Mouse (Mus musculus) intestine, postnatal 0 days (tissue): ENCODE results near the gene Srp68. TPM values are rescaled to one million over a fixed set of nuclear protein-coding genes. Genes with fewer than 3 reads are reported as not detected.
A peak's percentile ranks its signal among the peaks of the same experiment; 100 is the strongest.

Experiments
- ATAC-seq: fragments of 200-750 bp; cut with Nextera tagmentation; 2 replicates; pipeline ENCODE4 v1.8.0; 2017; ENCODE audit warnings: mild to moderate bottlenecking, moderate TSS enrichment, moderate library complexity
- H3K27ac ChIP-seq: fragments of 300-500 bp; sonication (generic); 2 replicates; pipeline ENCODE4 v1.5.1; 2014; ENCODE audit warnings: mild to moderate bottlenecking, low read depth, low read length, moderate library complexity
- H3K27me3 ChIP-seq: fragments of 300-500 bp; sonication (generic); replicated peaks from 2 replicates; pipeline ENCODE4 v1.6.1; 2014; ENCODE audit warnings: low read length, mixed read lengths; ENCODE audit not compliant: control insufficient read depth, insufficient read depth
- H3K36me3 ChIP-seq: fragments of 300-500 bp; sonication (generic); 2 replicates; pipeline ENCODE4 v1.6.1; 2014; ENCODE audit warnings: mild to moderate bottlenecking, moderate library complexity; ENCODE audit not compliant: control insufficient read depth, insufficient read depth
- H3K4me1 ChIP-seq: fragments of 300-500 bp; sonication (generic); replicated peaks from 2 replicates; pipeline ENCODE4 v1.6.1; 2014; ENCODE audit warnings: antibody characterized with exemption, low read length, mixed read lengths; ENCODE audit not compliant: control insufficient read depth, insufficient read depth
- H3K4me2 ChIP-seq: fragments of 300-500 bp; sonication (generic); replicated peaks from 2 replicates; pipeline ENCODE4 v1.6.1; 2014; ENCODE audit warnings: low read depth, mild to moderate bottlenecking, moderate library complexity
- H3K4me3 ChIP-seq: fragments of 300-500 bp; sonication (generic); 2 replicates; pipeline ENCODE4 v1.5.1; 2014; ENCODE audit warnings: low read depth, low read length
- H3K9ac ChIP-seq: fragments of 300-500 bp; sonication (generic); 2 replicates; pipeline ENCODE4 v1.6.1; 2014; ENCODE audit warnings: mild to moderate bottlenecking, low read depth, low read length
- H3K9me3 ChIP-seq: fragments of 300-500 bp; sonication (generic); 2 replicates; pipeline ENCODE4 v1.6.1; 2016; ENCODE audit warnings: mixed run types; ENCODE audit not compliant: control insufficient read depth
- CTCF ChIP-seq: sonication (generic); IDR thresholded peaks from 2 replicates; pipeline ENCODE4 v1.5.1; 2016; ENCODE audit warnings: low read depth, mild to moderate bottlenecking, control low read depth, antibody characterized with exemption, moderate library complexity
- WGBS: fragments of 180-500 bp; shearing (Covaris S2); extraction: QIAGEN DNeasy Blood & Tissue Kit; methylation state at CpG from one replicate; pipeline ENCODE4 v1.1.7; 2014; 5-methylcytosine and 5-hydroxymethylcytosine counted together
- polyA plus RNA-seq: library from polyadenylated mRNA; unstranded; fragments of >200 nt; fragmentation: Nextera tagmentation; extraction: Ambion mirVana; gene quantifications from 2 replicates; pipeline ENCODE4 v1.2.1, GENCODE M21; 2015

The Srp68 gene
- polyA plus RNA-seq, 1 experiment from 2014 or later: 45.2 TPM

DNA sequence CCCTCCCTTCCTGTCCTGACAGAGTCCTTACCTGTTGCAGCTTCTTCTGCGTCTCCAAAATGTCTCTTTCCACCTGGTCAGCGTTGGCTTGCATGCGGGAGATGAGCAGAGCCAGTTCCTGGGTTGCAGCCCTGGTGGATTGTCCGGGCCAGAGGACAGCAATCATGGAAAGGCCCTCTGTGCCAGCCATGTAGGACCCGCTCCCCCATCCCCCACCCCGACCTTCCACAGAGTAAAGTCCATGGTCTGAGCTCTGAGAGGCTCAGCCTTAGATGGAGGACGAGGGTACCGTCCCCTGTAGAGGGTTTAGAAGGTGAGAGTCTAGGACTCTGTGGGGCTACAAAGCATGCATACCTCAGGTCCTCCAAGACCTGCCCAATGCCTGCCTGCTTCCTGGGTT lies 39.1 kb downstream of the Srp68 start:
- Histone ChIP-seq H3K4me3 (no peak overlapping the region), H3K9me3 (no peaks in the 10 kb centered on the region), H3K4me1 (no peaks in the 10 kb centered on the region), H3K27ac (no peak overlapping the region), H3K9ac (no peak overlapping the region), H3K4me2 (no peak overlapping the region), H3K36me3 (no peaks in the 10 kb centered on the region), H3K27me3 (no peaks in the 10 kb centered on the region)
- no peak for ATAC-seq
- no peak for TF ChIP-seq CTCF
- WGBS: 86% methylated on average over 8 of the region's 8 CpGs

DNA sequence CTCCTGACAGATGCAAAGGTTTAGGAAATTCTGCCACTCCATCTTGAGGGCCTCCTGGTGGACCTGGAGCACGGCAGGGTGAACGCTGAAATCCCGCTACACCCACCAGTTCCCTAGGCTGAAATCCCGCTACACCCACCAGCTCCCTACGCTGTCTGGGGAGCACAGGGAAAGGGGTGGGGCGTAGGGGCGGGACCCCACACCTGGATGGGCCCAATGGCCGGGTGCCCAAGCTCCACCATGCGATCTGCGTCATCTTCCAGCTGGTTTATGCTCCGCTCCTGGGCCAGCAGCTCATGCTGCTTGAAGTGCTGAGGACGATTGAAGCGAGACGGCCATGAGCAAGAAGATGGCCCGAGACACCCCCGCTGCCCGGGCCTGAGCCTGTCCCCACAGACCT lies 41.6 kb downstream of the Srp68 start:
- H3K4me2 ChIP-seq: no peak overlapping the region
- TF ChIP-seq CTCF: no peak
- no peaks in the 10 kb centered on the region for H3K4me1 ChIP-seq
- no peak overlapping the region for H3K27ac ChIP-seq
- no peak overlapping the region for H3K4me3 ChIP-seq
- no peak for ATAC-seq
- no peak overlapping the region for H3K9ac ChIP-seq
- no peaks in the 10 kb centered on the region for H3K36me3 ChIP-seq
- no peaks in the 10 kb centered on the region for H3K27me3 ChIP-seq
- no peaks in the 10 kb centered on the region for H3K9me3 ChIP-seq
- 51% methylated on average over 17 of the region's 17 CpGs for WGBS

DNA sequence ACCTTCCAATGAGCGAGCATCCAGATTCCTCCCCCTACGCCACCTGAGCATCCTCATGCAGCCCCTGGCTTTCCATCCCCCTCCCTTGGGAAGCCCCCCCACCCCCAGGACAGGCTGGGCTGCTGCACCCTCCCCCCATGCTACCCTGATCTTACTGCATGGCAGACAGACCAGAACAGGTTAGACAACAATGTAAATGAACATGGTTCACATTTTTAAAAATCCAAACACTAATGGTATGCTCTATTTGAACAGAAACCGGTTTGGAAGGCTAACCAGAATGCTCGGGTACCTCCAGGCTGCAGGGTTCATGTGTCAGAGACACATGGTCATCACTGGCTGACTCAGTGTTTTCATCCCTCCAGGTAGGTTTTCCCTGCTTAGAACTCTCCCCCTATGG lies 45.3 kb downstream of the Srp68 start:
- no peaks in the 10 kb centered on the region for H3K27me3 ChIP-seq
- WGBS: 61% methylated on average over 4 of the region's 4 CpGs
- no peak overlapping the region for H3K27ac ChIP-seq
- no peaks in the 10 kb centered on the region for H3K9me3 ChIP-seq
- TF ChIP-seq CTCF: no peak
- peaks cover 10% of the 10 kb centered on the region; the same call in 1 of the 2 replicates for H3K36me3 ChIP-seq
- H3K4me2 ChIP-seq: no peak overlapping the region
- no peaks in the 10 kb centered on the region for H3K4me1 ChIP-seq
- H3K4me3 ChIP-seq: no peak overlapping the region
- ATAC-seq: no peak
- no peak overlapping the region for H3K9ac ChIP-seq

DNA sequence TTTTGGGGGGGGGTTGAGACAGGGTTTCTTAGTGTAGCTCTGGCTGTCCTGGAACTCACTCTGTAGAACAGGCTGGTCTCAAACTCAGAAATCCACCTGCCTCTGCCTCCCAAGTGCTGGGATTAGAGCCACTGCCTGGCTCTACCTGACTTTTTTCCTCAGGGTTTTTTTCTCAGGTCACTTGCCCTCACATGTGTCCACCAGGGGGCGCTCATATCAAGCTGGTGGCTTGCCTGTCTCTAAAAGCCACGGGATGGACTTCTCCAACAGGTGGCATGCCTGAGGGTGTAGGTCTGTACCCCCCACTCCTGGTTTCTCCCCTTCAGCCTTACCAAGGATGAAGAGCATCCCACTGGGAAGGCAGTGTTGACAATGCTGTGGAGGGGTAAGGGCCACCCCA lies 47.6 kb downstream of the Srp68 start:
- Histone ChIP-seq H3K27ac (no peak overlapping the region), H3K36me3 (peaks cover 17% of the 10 kb centered on the region; the same call in 1 of the 2 replicates), H3K9ac (no peak overlapping the region), H3K4me1 (no peaks in the 10 kb centered on the region), H3K27me3 (no peaks in the 10 kb centered on the region), H3K4me3 (no peak overlapping the region), H3K9me3 (no peaks in the 10 kb centered on the region), H3K4me2 (no peak overlapping the region)
- ATAC-seq: peak; percentile 25; the same call in 1 of the 2 replicates
- 0% methylated on average over 2 of the region's 2 CpGs for WGBS
- TF ChIP-seq CTCF: peak; percentile 98

DNA sequence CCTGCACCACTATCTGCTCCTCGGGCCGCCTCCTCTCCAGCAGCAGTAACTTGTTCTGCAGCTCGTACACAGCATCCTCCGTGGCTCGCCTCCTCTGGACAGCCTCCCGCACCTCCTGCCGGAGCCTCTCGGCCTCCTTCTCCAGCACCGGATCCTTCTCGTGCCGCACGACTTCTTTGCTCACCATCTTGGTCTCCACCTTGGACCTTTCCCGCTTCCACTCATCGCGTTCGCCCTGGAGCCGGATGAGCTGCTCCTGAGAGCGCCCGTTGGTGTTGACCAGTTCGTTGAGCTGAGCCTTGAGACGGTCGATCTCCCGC lies 51.3 kb downstream of the Srp68 start:
- peaks cover 5% of the 10 kb centered on the region; the same call in 1 of the 2 replicates for H3K27me3 ChIP-seq
- H3K36me3 ChIP-seq: peaks cover 17% of the 10 kb centered on the region; the same call in 1 of the 2 replicates
- H3K27ac ChIP-seq: no peak overlapping the region
- peak overlapping the region; percentile 9 for H3K4me3 ChIP-seq
- H3K9ac ChIP-seq: no peak overlapping the region; the same call in 1 of the 2 replicates
- no peaks in the 10 kb centered on the region for H3K9me3 ChIP-seq
- no peak for TF ChIP-seq CTCF
- no peak for ATAC-seq
- 30% methylated on average over 23 of the region's 23 CpGs for WGBS
- H3K4me2 ChIP-seq: peak overlapping the region; percentile 58
- H3K4me1 ChIP-seq: peaks cover 8% of the 10 kb centered on the region

DNA sequence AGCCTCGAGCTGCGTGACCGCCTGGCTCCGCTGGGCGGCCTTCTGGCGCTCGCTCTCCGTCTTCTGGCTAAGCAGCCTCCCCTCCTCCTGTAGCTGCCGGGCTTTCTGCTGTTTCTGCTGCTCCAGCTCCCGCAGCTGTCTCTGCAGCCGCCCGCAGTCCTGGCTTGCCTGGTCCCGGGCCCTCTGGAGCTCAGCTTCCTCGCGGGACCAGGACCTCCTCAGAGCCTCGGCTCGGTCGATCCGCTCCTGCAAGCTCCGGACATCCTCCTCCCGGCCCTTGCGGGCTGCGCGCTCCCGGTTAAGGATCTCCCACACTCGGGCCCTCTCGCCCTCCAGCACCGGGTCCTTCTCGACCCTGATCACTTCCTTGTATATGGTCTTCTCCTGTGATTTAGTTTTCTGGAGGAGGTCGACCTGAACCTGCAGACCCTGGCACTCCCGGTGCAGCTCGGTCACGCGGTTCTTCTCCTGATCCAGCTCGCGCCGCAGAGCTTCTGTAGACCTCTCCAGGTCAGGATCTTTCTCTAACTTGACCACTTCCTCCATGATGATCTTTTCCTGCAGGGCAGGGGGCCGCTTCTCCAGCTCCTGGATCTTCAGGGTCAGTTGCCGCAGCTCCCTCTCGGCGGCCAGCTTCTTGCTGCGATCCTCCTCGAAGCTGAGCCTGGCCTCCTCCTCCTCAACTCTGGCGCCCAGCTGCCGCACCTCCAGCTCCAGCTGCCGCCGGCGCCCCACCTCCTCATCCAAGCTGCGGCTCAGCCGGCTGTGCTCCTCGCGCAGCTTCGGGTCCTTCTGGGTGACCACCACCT lies 51.9 kb downstream of the Srp68 start:
- H3K4me1 ChIP-seq: peaks cover 8% of the 10 kb centered on the region
- peaks cover 5% of the 10 kb centered on the region; the same call in 1 of the 2 replicates for H3K27me3 ChIP-seq
- no peak for ATAC-seq
- no peak for TF ChIP-seq CTCF
- H3K4me3 ChIP-seq: peak overlapping the region; percentile 9
- H3K4me2 ChIP-seq: peak overlapping the region; percentile 58
- H3K9me3 ChIP-seq: no peaks in the 10 kb centered on the region
- H3K9ac ChIP-seq: no peak overlapping the region
- H3K36me3 ChIP-seq: peaks cover 17% of the 10 kb centered on the region; the same call in 1 of the 2 replicates
- no peak overlapping the region for H3K27ac ChIP-seq
- 28% methylated on average over 53 of the region's 53 CpGs for WGBS
